Mouse (Mus musculus) midbrain, embryonic 14.5 days (tissue): Measurements from ENCODE around the gene Exoc6. TPM values are rescaled to one million over a fixed set of nuclear protein-coding genes. Genes with fewer than 3 reads are reported as not detected.

Experiments used
- ATAC-seq: fragments of 200-750 bp; cut with Nextera tagmentation; 2 replicates; pipeline ENCODE4 v1.8.0; 2017; ENCODE audit warnings: moderate number of reproducible peaks, moderate library complexity; ENCODE audit not compliant: low FRiP score, low TSS enrichment
- DNase-seq: peaks from one replicate; pipeline ENCODE4 v3.0.0-alpha.2; 2015
- H3K27ac ChIP-seq: fragments of 300-500 bp; sonication (generic); replicated peaks from 2 replicates; pipeline ENCODE4 v1.5.1; 2014; ENCODE audit warnings: mild to moderate bottlenecking, low read depth, low read length, moderate library complexity
- H3K27me3 ChIP-seq: fragments of 300-500 bp; sonication (generic); 2 replicates; pipeline ENCODE4 v1.6.1; 2014; ENCODE audit warnings: low read length, control low read depth, mixed read lengths; ENCODE audit not compliant: control insufficient read depth, insufficient read depth
- H3K36me3 ChIP-seq: fragments of 300-500 bp; sonication (generic); 2 replicates; pipeline ENCODE4 v1.6.1; 2014; ENCODE audit warnings: low read length, control low read depth; ENCODE audit not compliant: control insufficient read depth, insufficient read depth
- H3K4me1 ChIP-seq: fragments of 300-500 bp; sonication (generic); 2 replicates; pipeline ENCODE4 v1.6.1; 2014; ENCODE audit warnings: mild to moderate bottlenecking, antibody characterized with exemption, low read length, control low read depth; ENCODE audit not compliant: control insufficient read depth, insufficient read depth
- H3K4me2 ChIP-seq: fragments of 300-500 bp; sonication (generic); 2 replicates; pipeline ENCODE4 v1.6.1; 2014; ENCODE audit warnings: mild to moderate bottlenecking, low read length, moderate library complexity
- H3K4me3 ChIP-seq: fragments of 300-500 bp; sonication (generic); replicated peaks from 2 replicates; pipeline ENCODE4 v1.5.1; 2014; ENCODE audit warnings: low read depth, low read length
- H3K9ac ChIP-seq: fragments of 300-500 bp; sonication (generic); replicated peaks from 2 replicates; pipeline ENCODE4 v1.6.1; 2014; ENCODE audit warnings: mild to moderate bottlenecking, low read length, moderate library complexity
- H3K9me3 ChIP-seq: fragments of 300-500 bp; sonication (generic); 2 replicates; pipeline ENCODE4 v1.6.1; 2016; ENCODE audit warnings: low read length, control low read depth, mixed read lengths; ENCODE audit not compliant: control insufficient read depth
- WGBS: fragments of 180-500 bp; shearing (Covaris S2); extraction: QIAGEN DNeasy Blood & Tissue Kit; methylation state at CpG from one replicate; pipeline ENCODE4 v1.1.7; 2014; 5-methylcytosine and 5-hydroxymethylcytosine counted together
- polyA plus RNA-seq: library from polyadenylated mRNA; unstranded; fragments of >200 nt; fragmentation: Nextera tagmentation; extraction: Ambion mirVana; gene quantifications from 2 replicates; pipeline ENCODE4 v1.2.1, GENCODE M21; 2014

Gene Exoc6
- polyA plus RNA-seq, 1 experiment from 2014 or later, result 21.4 TPM

- Histone ChIP-seq H3K4me1 (no peaks in the 10 kb centered on the region), H3K27me3 (no peaks in the 10 kb centered on the region), H3K4me2 (no peak overlapping the region), H3K4me3 (no peak overlapping the region), H3K9ac (no peak overlapping the region), H3K36me3 (no peaks in the 10 kb centered on the region), H3K27ac (no peak overlapping the region), H3K9me3 (no peaks in the 10 kb centered on the region)
- peak; percentile 24 for DNase-seq
- no peak for ATAC-seq
- WGBS, result 57% methylated on average over 7 of the region's 7 CpGs
Measured at GRCm38 (mm10) chr19:37531200-37531845, 18.9 kb upstream of the Exoc6 start.

GRCm38 (mm10) chr19:37533196-37533595, 17.0 kb upstream of the Exoc6 start:
- H3K27ac ChIP-seq, result no peak overlapping the region
- no peaks in the 10 kb centered on the region for H3K9me3 ChIP-seq
- WGBS, result 89% methylated on average over 5 of the region's 5 CpGs
- no peak for DNase-seq
- no peak overlapping the region for H3K9ac ChIP-seq
- no peaks in the 10 kb centered on the region for H3K27me3 ChIP-seq
- H3K4me2 ChIP-seq, result no peak overlapping the region
- H3K4me3 ChIP-seq, result no peak overlapping the region
- no peaks in the 10 kb centered on the region for H3K36me3 ChIP-seq
- H3K4me1 ChIP-seq, result no peaks in the 10 kb centered on the region
- no peak for ATAC-seq

GRCm38 (mm10) chr19:37534737-37535365, 15.4 kb upstream of the Exoc6 start:
- DNase-seq (no peak), ATAC-seq (no peak)
- H3K4me2 ChIP-seq, result no peak overlapping the region
- WGBS, result 61% methylated on average over 3 of the region's 3 CpGs
- no peak overlapping the region for H3K9ac ChIP-seq
- no peaks in the 10 kb centered on the region for H3K4me1 ChIP-seq
- H3K27me3 ChIP-seq, result no peaks in the 10 kb centered on the region
- H3K4me3 ChIP-seq, result no peak overlapping the region
- no peaks in the 10 kb centered on the region for H3K36me3 ChIP-seq
- H3K27ac ChIP-seq, result no peak overlapping the region
- no peaks in the 10 kb centered on the region for H3K9me3 ChIP-seq

GRCm38 (mm10) chr19:37536426-37536825, 13.8 kb upstream of the Exoc6 start:
- Histone ChIP-seq H3K36me3 (no peaks in the 10 kb centered on the region), H3K4me3 (no peak overlapping the region), H3K4me2 (no peak overlapping the region), H3K27me3 (no peaks in the 10 kb centered on the region), H3K9ac (no peak overlapping the region), H3K9me3 (no peaks in the 10 kb centered on the region), H3K4me1 (no peaks in the 10 kb centered on the region), H3K27ac (no peak overlapping the region)
- no peak for DNase-seq
- 67% methylated on average over 7 of the region's 7 CpGs for WGBS
- ATAC-seq, result no peak

DNA sequence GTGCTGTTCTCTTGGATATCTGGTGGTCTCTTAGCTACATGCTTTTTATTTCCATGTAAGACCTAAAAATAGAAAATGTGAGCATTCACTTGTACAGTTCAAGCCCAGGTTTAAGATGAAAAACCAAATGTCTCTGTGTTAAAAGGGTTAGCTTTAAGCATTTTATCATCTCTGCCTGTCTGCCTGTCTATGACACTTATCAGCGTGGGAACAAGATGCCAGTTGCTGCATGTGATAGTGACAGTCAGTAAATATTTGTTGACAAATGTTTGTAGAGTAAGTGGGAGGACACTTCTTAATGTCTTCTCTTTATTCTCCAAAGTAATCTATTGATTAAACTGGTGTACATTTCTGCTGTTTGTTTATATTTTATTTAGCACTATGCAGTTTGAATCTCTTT, 12.5 kb upstream of the Exoc6 start:
- H3K27me3 ChIP-seq, result no peaks in the 10 kb centered on the region
- 89% methylated on average over 1 of the region's 1 CpGs for WGBS
- H3K4me1 ChIP-seq, result no peaks in the 10 kb centered on the region
- H3K36me3 ChIP-seq, result no peaks in the 10 kb centered on the region
- H3K9me3 ChIP-seq, result no peaks in the 10 kb centered on the region
- no peak for ATAC-seq
- no peak overlapping the region for H3K4me3 ChIP-seq
- no peak overlapping the region for H3K27ac ChIP-seq
- DNase-seq, result no peak
- no peak overlapping the region for H3K4me2 ChIP-seq
- H3K9ac ChIP-seq, result no peak overlapping the region

- ATAC-seq, result no peak
- no peak for DNase-seq
- Histone ChIP-seq H3K27me3 (no peaks in the 10 kb centered on the region), H3K4me2 (no peak overlapping the region), H3K4me3 (no peak overlapping the region), H3K9me3 (no peaks in the 10 kb centered on the region), H3K36me3 (no peaks in the 10 kb centered on the region), H3K9ac (no peak overlapping the region), H3K4me1 (no peaks in the 10 kb centered on the region), H3K27ac (no peak overlapping the region)
- 73% methylated on average over 7 of the region's 7 CpGs for WGBS
Measured at GRCm38 (mm10) chr19:37540201-37540600, 10.0 kb upstream of the Exoc6 start.

- no peaks in the 10 kb centered on the region for H3K9me3 ChIP-seq
- H3K4me2 ChIP-seq, result no peak overlapping the region
- DNase-seq (no peak), ATAC-seq (no peak)
- 65% methylated on average over 13 of the region's 13 CpGs for WGBS
- no peak overlapping the region for H3K4me3 ChIP-seq
- no peak overlapping the region for H3K9ac ChIP-seq
- H3K36me3 ChIP-seq, result no peaks in the 10 kb centered on the region
- H3K27ac ChIP-seq, result no peak overlapping the region
- no peaks in the 10 kb centered on the region for H3K4me1 ChIP-seq
- H3K27me3 ChIP-seq, result peaks cover 2% of the 10 kb centered on the region; the same call in 1 of the 2 replicates
Measured at GRCm38 (mm10) chr19:37543537-37544326, 6.5 kb upstream of the Exoc6 start.

DNA sequence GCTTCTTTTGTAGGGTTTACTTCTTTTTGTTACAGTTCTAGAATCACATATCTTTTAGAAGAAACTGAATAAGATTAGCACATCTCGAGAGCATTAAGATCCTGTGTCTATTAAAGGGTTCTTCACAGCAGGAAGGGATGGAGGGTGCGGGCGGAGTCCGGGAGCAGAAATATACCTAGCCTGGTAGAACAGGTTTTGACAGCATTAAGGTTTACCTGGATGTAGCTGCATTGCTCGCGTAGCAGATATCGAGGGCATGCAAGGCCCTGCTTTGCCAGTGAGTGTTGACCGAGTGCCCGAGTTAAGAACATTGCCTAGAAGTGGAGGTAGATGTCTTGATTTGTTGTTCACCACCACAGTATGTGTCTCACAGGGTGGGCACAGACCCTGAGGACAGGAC, 5.7 kb upstream of the Exoc6 start:
- no peaks in the 10 kb centered on the region for H3K4me1 ChIP-seq
- H3K9me3 ChIP-seq, result no peaks in the 10 kb centered on the region
- no peak overlapping the region for H3K27ac ChIP-seq
- H3K36me3 ChIP-seq, result no peaks in the 10 kb centered on the region
- ATAC-seq (no peak), DNase-seq (no peak)
- H3K4me2 ChIP-seq, result no peak overlapping the region
- WGBS, result 94% methylated on average over 9 of the region's 9 CpGs
- no peak overlapping the region for H3K4me3 ChIP-seq
- H3K9ac ChIP-seq, result no peak overlapping the region
- peaks cover 9% of the 10 kb centered on the region for H3K27me3 ChIP-seq
